Mouse (Mus musculus): ENCODE data around the gene Prcd. TPM values are rescaled to one million over a fixed set of nuclear protein-coding genes. Genes with fewer than 3 reads are reported as not detected.
"Not testable (repeated sequence)": the region's sequence is repeated elsewhere in the genome, so short reads cannot be mapped to it uniquely, and the experiment has no call there.

Prcd gene
- not detected in 2 replicates for polyA plus RNA-seq (2011; ENCODE audit: insufficient read depth, insufficient read length, low replicate concordance, missing spikeins)

DNA sequence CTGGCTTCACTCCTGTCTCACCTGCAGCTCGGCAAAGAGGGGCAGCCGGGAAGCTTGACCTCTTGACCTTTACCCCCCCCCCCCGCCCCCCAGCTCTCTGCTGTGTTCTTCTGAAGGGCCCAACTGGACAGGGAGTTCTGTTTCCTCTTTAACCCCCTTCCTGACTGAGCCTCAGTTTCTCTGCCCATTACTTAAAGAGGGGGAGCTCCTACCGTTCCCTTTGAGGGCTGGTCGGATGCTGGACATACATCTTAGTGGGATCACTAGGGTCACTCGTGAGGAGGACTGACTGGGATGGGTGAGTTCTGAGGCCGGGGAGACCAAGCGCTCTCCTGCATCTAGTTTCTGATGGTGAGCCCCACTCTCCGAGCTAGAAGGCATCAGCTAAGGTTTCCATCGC, at the start of gene Prcd:
Prcd (plus strand) TSS at position 301 of the 400 bp plus-strand sequence.
- H3K4me3 ChIP-seq (replicated peaks; ENCODE audit: control insufficient read depth, low read depth, low read length), result no peak within 1 kb of the TSS
- H3K27ac ChIP-seq (ENCODE audit: control insufficient read depth, insufficient read depth, low read depth, low read length, poor library complexity), result no peak within 1 kb of the TSS
- WGBS, result 21% methylated on average over 10 of the region's 10 CpGs
- TF ChIP-seq POLR2A (IDR thresholded peaks at IDR 0.05; ENCODE audit: borderline replicate concordance, control insufficient read depth, low read depth, low read length) (no peak), CTCF (IDR thresholded peaks at IDR 0.05; ENCODE audit: control insufficient read depth, insufficient read depth, low read length) (no peak)
- H3K4me1 ChIP-seq (ENCODE audit: control insufficient read depth, insufficient read depth, low read length), result no peaks in the 10 kb centered on the region

DNA sequence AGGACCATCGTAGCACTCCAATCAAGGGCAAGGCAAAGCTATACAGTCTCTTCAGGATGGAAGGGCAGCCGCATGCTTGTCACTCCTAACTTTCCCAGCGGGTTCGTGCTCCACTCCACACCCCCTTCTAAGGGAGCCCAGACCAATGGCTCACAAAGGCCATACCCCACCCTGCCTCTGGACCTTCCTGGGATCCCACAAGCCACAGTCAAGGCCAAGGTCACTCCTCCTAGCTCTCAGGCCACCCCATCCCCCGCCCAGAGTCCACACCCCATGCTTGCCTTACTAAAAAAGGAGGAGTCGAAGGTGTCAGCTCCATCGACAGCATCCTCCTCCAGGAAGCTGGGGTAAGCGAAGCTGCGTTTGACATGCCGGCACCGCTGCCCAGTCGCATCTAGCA, 49.2 kb upstream of the Prcd start:
- TF ChIP-seq CTCF (IDR thresholded peaks at IDR 0.05; ENCODE audit: control insufficient read depth, insufficient read depth, low read length), result no peak
- no peak for TF ChIP-seq POLR2A (IDR thresholded peaks at IDR 0.05; ENCODE audit: borderline replicate concordance, control insufficient read depth, low read depth, low read length)
- peaks cover 4% of the 10 kb centered on the region for H3K4me1 ChIP-seq (ENCODE audit: control insufficient read depth, insufficient read depth, low read length)
- no peak overlapping the region for H3K27ac ChIP-seq (ENCODE audit: control insufficient read depth, insufficient read depth, low read depth, low read length, poor library complexity)
- 95% methylated on average over 12 of the region's 12 CpGs for WGBS
- no peak overlapping the region for H3K4me3 ChIP-seq (replicated peaks; ENCODE audit: control insufficient read depth, low read depth, low read length)

DNA sequence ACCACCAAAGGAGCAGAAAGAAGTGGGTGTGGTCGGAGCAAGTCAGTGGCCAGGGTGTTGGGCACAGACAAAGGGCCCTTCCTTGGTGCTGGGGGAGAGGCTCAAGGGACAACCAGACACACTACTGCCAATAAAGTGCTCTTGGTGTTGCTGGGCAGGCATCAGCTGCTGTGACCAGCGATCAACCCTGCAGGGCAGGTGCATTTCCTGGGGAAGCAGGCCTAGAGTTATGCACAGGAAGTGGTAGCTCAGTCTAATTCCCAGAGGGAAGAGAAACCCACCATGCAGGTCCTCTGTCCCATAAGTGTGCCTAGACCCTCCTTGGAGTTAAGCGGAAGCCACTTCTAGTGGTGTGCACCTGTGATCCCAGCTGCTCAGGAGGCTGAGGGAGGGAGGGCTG, 45.6 kb upstream of the Prcd start:
- peaks cover 8% of the 10 kb centered on the region for H3K4me1 ChIP-seq (ENCODE audit: control insufficient read depth, insufficient read depth, low read length)
- TF ChIP-seq POLR2A (IDR thresholded peaks at IDR 0.05; ENCODE audit: borderline replicate concordance, control insufficient read depth, low read depth, low read length) (no peak), CTCF (IDR thresholded peaks at IDR 0.05; ENCODE audit: control insufficient read depth, insufficient read depth, low read length) (no peak)
- peak overlapping the region; percentile 35; the same call in 1 of the 2 replicates for H3K27ac ChIP-seq (ENCODE audit: control insufficient read depth, insufficient read depth, low read depth, low read length, poor library complexity)
- WGBS, result 69% methylated on average over 3 of the region's 3 CpGs
- H3K4me3 ChIP-seq (replicated peaks; ENCODE audit: control insufficient read depth, low read depth, low read length), result no peak overlapping the region

DNA sequence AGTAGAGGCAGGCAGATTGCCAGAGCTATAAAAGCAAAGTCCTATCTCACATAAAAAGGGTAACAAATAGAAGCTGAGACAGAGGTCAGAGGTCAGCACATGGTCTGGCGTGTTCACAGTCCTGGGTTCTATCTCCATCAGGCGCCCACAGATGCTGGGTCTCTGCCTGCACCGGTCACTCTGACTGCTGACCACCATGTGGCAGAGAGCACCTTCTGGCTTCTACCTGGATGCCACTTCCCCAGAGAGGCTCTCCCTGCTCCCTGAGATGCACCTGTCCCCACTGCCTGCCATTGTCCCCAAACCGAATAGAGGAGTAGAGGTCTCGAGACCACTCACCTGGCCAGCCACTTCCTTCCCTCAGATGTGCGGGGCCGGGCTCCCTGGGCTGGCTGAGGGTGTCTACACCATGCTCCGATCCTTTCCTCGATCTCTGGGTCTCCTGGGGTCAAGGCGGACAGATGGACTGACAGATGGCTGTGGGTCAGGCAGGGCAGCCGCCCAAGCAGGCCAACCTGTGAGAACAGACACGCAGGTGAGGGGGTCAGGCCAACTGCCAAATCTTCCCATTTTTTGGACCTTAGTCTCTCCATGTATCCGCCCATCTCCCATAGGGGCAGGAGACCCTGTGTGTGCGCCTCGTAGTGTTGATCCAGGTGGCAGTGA, 43.2 kb upstream of the Prcd start:
- 86% methylated on average over 15 of the region's 15 CpGs for WGBS
- H3K27ac ChIP-seq (ENCODE audit: control insufficient read depth, insufficient read depth, low read depth, low read length, poor library complexity), result peak overlapping the region; percentile 8; the same call in 1 of the 2 replicates
- peaks cover 15% of the 10 kb centered on the region for H3K4me1 ChIP-seq (ENCODE audit: control insufficient read depth, insufficient read depth, low read length)
- TF ChIP-seq POLR2A (IDR thresholded peaks at IDR 0.05; ENCODE audit: borderline replicate concordance, control insufficient read depth, low read depth, low read length), result no peak
- no peak for TF ChIP-seq CTCF (IDR thresholded peaks at IDR 0.05; ENCODE audit: control insufficient read depth, insufficient read depth, low read length)
- no peak overlapping the region for H3K4me3 ChIP-seq (replicated peaks; ENCODE audit: control insufficient read depth, low read depth, low read length)

DNA sequence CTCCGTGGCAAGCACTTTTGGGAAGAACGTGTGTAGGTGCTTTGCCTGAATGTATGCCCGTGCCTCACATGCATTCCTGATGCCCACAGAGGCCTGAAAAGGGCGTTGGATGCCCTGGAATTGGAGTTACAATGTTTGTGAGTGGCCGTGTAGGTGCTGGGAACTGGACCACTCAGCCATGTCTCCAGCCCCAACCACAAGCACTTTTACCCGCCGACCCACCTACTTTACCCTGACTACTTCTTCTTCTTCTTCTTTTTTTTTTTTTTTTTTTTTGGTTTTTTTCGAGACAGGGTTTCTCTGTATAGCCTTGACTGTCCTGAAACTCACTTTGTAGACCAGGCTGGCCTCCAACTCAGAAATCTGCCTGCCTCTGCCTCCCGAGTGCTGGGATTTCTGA, 42.2 kb upstream of the Prcd start:
- Histone ChIP-seq H3K27ac (ENCODE audit: control insufficient read depth, insufficient read depth, low read depth, low read length, poor library complexity) (peak overlapping the region; percentile 51), H3K4me1 (ENCODE audit: control insufficient read depth, insufficient read depth, low read length) (peaks cover 17% of the 10 kb centered on the region)
- H3K4me3 ChIP-seq (replicated peaks; ENCODE audit: control insufficient read depth, low read depth, low read length), result not testable (repeated sequence)
- 49% methylated on average over 9 of the region's 9 CpGs for WGBS

DNA sequence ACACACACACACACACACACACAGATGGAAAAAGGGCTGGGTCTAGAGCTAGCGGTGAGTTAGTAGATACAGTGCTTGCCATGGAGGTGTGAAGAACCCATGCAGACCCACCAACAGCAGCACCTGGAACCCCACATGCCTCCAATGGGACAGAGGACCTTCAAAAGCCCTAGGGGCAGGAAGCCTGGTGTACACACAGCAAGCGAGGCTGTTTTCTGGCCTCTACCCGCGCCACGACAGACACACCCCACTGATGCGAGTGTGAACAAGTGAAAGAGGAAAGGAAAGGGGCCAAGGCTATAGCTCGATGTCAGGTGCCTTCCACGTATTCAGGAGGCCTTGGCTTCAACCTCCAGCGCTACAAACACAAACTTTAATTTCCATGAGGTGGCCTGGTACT, 41.5 kb upstream of the Prcd start:
- no peak for TF ChIP-seq CTCF (IDR thresholded peaks at IDR 0.05; ENCODE audit: control insufficient read depth, insufficient read depth, low read length)
- no peak for TF ChIP-seq POLR2A (IDR thresholded peaks at IDR 0.05; ENCODE audit: borderline replicate concordance, control insufficient read depth, low read depth, low read length)
- 75% methylated on average over 9 of the region's 9 CpGs for WGBS
- H3K4me3 ChIP-seq (replicated peaks; ENCODE audit: control insufficient read depth, low read depth, low read length), result no peak overlapping the region
- H3K27ac ChIP-seq (ENCODE audit: control insufficient read depth, insufficient read depth, low read depth, low read length, poor library complexity), result peak overlapping the region; percentile 49
- peaks cover 19% of the 10 kb centered on the region for H3K4me1 ChIP-seq (ENCODE audit: control insufficient read depth, insufficient read depth, low read length)

DNA sequence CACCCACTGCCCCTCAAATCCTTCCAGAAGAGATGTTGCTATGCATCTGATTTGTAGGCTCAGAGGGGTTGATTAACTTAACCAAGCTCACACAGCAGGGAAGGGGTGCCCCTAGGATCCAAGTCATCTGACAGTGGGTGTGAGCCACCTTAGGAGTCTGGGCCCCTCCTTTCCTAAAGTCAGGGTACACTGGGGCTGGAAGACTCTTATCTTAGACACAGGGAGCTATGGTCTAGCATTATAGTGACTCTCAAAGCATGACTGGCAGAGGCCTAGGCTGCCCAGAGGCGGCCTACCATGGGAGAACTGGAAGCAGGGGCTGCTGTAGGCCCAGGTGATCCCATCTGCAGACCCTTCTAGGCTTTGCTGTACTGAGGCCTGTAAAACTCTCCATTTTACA, 40.8 kb upstream of the Prcd start:
- WGBS, result 85% methylated on average over 1 of the region's 1 CpGs
- Histone ChIP-seq H3K4me1 (ENCODE audit: control insufficient read depth, insufficient read depth, low read length) (peaks cover 19% of the 10 kb centered on the region), H3K4me3 (replicated peaks; ENCODE audit: control insufficient read depth, low read depth, low read length) (no peak overlapping the region), H3K27ac (ENCODE audit: control insufficient read depth, insufficient read depth, low read depth, low read length, poor library complexity) (no peak overlapping the region)
- TF ChIP-seq CTCF (IDR thresholded peaks at IDR 0.05; ENCODE audit: control insufficient read depth, insufficient read depth, low read length), result no peak
- no peak for TF ChIP-seq POLR2A (IDR thresholded peaks at IDR 0.05; ENCODE audit: borderline replicate concordance, control insufficient read depth, low read depth, low read length)

DNA sequence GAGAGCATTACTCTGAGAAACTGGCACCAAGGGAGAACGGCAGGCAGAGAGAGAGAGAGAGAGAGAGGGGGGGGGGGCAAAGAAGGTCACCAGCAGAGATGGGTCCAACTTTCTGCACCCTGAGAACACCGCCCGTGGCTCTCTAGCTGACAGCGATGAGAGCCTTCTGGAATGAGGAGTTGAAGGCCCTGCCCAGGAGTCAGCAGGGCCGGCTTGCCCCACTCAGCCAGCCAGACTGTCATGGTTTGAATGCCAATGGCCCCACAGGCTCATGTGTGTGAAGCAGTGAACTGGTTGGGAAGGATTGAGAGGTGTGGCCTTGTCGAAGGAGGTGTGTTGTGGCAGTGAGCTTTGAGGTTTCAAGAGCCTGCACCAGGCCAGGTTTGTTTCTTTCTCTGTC, 40.1 kb upstream of the Prcd start:
- TF ChIP-seq CTCF (IDR thresholded peaks at IDR 0.05; ENCODE audit: control insufficient read depth, insufficient read depth, low read length), result no peak
- no peak for TF ChIP-seq POLR2A (IDR thresholded peaks at IDR 0.05; ENCODE audit: borderline replicate concordance, control insufficient read depth, low read depth, low read length)
- Histone ChIP-seq H3K27ac (ENCODE audit: control insufficient read depth, insufficient read depth, low read depth, low read length, poor library complexity) (no peak overlapping the region; the same call in 1 of the 2 replicates), H3K4me1 (ENCODE audit: control insufficient read depth, insufficient read depth, low read length) (peaks cover 24% of the 10 kb centered on the region), H3K4me3 (replicated peaks; ENCODE audit: control insufficient read depth, low read depth, low read length) (no peak overlapping the region)
- 86% methylated on average over 6 of the region's 6 CpGs for WGBS

Measured in bone marrow, adult 2 months (tissue).